Mouse (Mus musculus) gastrocnemius, adult 2 months (tissue): ENCODE measurements around the gene AY074887. TPM values are rescaled to one million over a fixed set of nuclear protein-coding genes. Genes with fewer than 3 reads are reported as not detected.
"Not testable (repeated sequence)": the region's sequence is repeated elsewhere in the genome, so short reads cannot be mapped to it uniquely, and the experiment has no call there.

ENCODE experiments used
- DNase-seq: peaks from one replicate; pipeline ENCODE4 v3.0.0; 2022
- H3K27ac ChIP-seq: fragments of 200-600 bp; 2 replicates; pipeline ENCODE4 v1.8.1; 2022; ENCODE audit warnings: mild to moderate bottlenecking
- H3K4me3 ChIP-seq: fragments of 200-600 bp; 2 replicates; pipeline ENCODE4 v1.8.1; 2022; ENCODE audit warnings: mild to moderate bottlenecking, moderate library complexity
- CTCF ChIP-seq: fragments of 200-600 bp; IDR thresholded peaks from 2 replicates; pipeline ENCODE4 v1.8.1; 2022; ENCODE audit warnings: antibody characterized with exemption, mild to moderate bottlenecking, moderate library complexity
- intact Hi-C: fragments of 180-260 bp; cut with DNase I; formaldehyde crosslinking; loops from one replicate; pipeline ENCODE4 v1.15.1; 2025
- long read RNA-seq, 2 experiments: library from polyadenylated mRNA; stranded (forward); transcript quantifications; one replicate each; pipeline ENCODE4 v2.0.0; 2021
- total RNA-seq, 2 experiments: library from RNA; stranded (reverse); gene quantifications; 2 replicates each; pipeline ENCODE4 v1.2.3; 2021

The AY074887 gene
- not detected for total RNA-seq
- long read RNA-seq, experiment 1, result 0 reads
- long read RNA-seq, experiment 2, result 0 reads

- TF ChIP-seq CTCF, result no peak
- H3K27ac ChIP-seq, result peak within 1 kb of the TSS; percentile 93
- peak; percentile 96 for DNase-seq
- intact Hi-C loops, result loop anchor here (2.0 to 5.0 kb wide), 3 partner anchors 34 to 218 kb away; partner anchors contain the start of genes Hykk, Ireb2 and Wdr61
- H3K4me3 ChIP-seq, result peak within 1 kb of the TSS; percentile 98
Measured at GRCm38 (mm10) chr9:54950575-54951321, at the start of gene AY074887, which contains the start of gene Psma4. TSS of gene AY074887 (minus strand) at chr9:54950998. TSS of gene Psma4 (plus strand) at chr9:54950790.

GRCm38 (mm10) chr9:54995645-54996044, 44.8 kb upstream of the AY074887 start:
- no peak overlapping the region for H3K27ac ChIP-seq
- no peak overlapping the region for H3K4me3 ChIP-seq
- DNase-seq, result no peak
- intact Hi-C loops, result no loop called here
- no peak for TF ChIP-seq CTCF

GRCm38 (mm10) chr9:54994381-54994780, 43.6 kb upstream of the AY074887 start:
- no peak for TF ChIP-seq CTCF
- intact Hi-C loops, result no loop called here
- no peak for DNase-seq
- Histone ChIP-seq H3K4me3 (no peak overlapping the region), H3K27ac (no peak overlapping the region)

GRCm38 (mm10) chr9:54990362-54990761, 39.6 kb upstream of the AY074887 start:
- intact Hi-C loops, result no loop called here
- Histone ChIP-seq H3K27ac (no peak overlapping the region), H3K4me3 (no peak overlapping the region)
- DNase-seq, result no peak
- TF ChIP-seq CTCF, result no peak

- no peak for TF ChIP-seq CTCF
- DNase-seq, result no peak
- intact Hi-C loops, result no loop called here
- H3K4me3 ChIP-seq, result no peak overlapping the region
- no peak overlapping the region for H3K27ac ChIP-seq
Measured at GRCm38 (mm10) chr9:54982401-54982800, 31.6 kb upstream of the AY074887 start.

GRCm38 (mm10) chr9:54981291-54982191, 30.7 kb upstream of the AY074887 start:
- intact Hi-C loops, result no loop called here
- TF ChIP-seq CTCF, result no peak
- H3K4me3 ChIP-seq, result peak overlapping the region; percentile 71
- DNase-seq, result peak; percentile 21
- H3K27ac ChIP-seq, result no peak overlapping the region

GRCm38 (mm10) chr9:54980674-54981073, 29.9 kb upstream of the AY074887 start, which contains the start of gene Chrna5:
TSS of gene Chrna5 (plus strand) at chr9:54980880.
- intact Hi-C loops, result no loop called here
- peak within 1 kb of the TSS; percentile 71 for H3K4me3 ChIP-seq
- DNase-seq, result no peak
- TF ChIP-seq CTCF, result no peak
- no peak within 1 kb of the TSS for H3K27ac ChIP-seq

GRCm38 (mm10) chr9:54969972-54970637, 19.3 kb upstream of the AY074887 start:
- Histone ChIP-seq H3K4me3 (no peak overlapping the region), H3K27ac (no peak overlapping the region)
- DNase-seq, result no peak
- TF ChIP-seq CTCF, result no peak
- intact Hi-C loops, result no loop called here

- H3K27ac ChIP-seq, result no peak overlapping the region
- no peak overlapping the region for H3K4me3 ChIP-seq
- TF ChIP-seq CTCF, result no peak
- no peak for DNase-seq
- intact Hi-C loops, result no loop called here
Measured at GRCm38 (mm10) chr9:54963669-54964068, 12.9 kb upstream of the AY074887 start.

GRCm38 (mm10) chr9:54961059-54961458, 10.3 kb upstream of the AY074887 start:
- no peak overlapping the region for H3K4me3 ChIP-seq
- no peak overlapping the region for H3K27ac ChIP-seq
- TF ChIP-seq CTCF, result no peak
- intact Hi-C loops, result no loop called here
- no peak for DNase-seq

GRCm38 (mm10) chr9:54950162-54950561, 636 bp downstream of the AY074887 start:
- peak overlapping the region; percentile 93 for H3K27ac ChIP-seq
- not testable (repeated sequence) for DNase-seq
- H3K4me3 ChIP-seq, result peak overlapping the region; percentile 98
- intact Hi-C loops, result loop anchor here (2.0 to 5.0 kb wide), 3 partner anchors 33 to 218 kb away; partner anchors contain the start of genes Hykk, Ireb2 and Wdr61

- intact Hi-C loops, result no loop called here
- Histone ChIP-seq H3K27ac (peak overlapping the region; percentile 93), H3K4me3 (no peak overlapping the region)
- peak; percentile 57 for DNase-seq
- no peak for TF ChIP-seq CTCF
Measured at GRCm38 (mm10) chr9:54949465-54949864, 1.3 kb downstream of the AY074887 start.
